Mouse (Mus musculus): ENCODE data around the gene Scgb2b2.

The Scgb2b2 gene

GRCm38 (mm10) chr7:31290208-31290607 lies at the start of gene Scgb2b2:
TSS of gene Scgb2b2 (plus strand) at chr7:31290508.
- no peak for DNase-seq

GRCm38 (mm10) chr7:31291721-31292120 lies 1.4 kb downstream of the Scgb2b2 start, which contains the start of gene Scgb1b2:
TSS of gene Scgb1b2 (minus strand) at chr7:31291821.
- DNase-seq = no peak
